Mouse (Mus musculus): ENCODE measurements at regions not wholly inside any gene's neighbourhood (a gene's known extent, or its start where the extent isn't known, plus 50 kb on each side); places are given as distances from the start of the nearest gene placed in this dataset.

DNA sequence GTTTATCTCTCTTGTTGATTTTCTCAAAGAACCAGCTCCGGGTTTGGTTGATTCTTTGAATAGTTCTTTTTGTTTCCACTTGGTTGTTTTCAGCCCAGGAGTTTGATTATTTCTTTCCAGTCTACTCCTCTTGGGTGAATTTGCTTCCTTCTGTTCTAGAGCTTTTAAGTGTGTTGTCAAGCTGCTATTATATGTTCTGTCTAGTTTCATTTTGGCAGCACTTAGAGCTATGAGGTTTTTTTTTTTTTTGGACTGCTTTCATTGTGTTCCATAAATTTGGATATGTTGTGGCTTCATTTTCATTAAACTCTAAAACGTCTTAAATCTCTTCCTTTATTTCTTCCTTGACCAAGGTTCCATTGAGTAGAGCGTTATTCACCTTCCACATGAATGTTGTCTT is 485.3 kb downstream of the Slco6d1 start:
- TF ChIP-seq KAT2A (IDR thresholded peaks at IDR 0.05; ENCODE audit: insufficient replicate concordance, low read length) (no peak), E2F4 (IDR thresholded peaks at IDR 0.05; ENCODE audit: insufficient replicate concordance, low read depth, low read length) (no peak), MAX (IDR thresholded peaks at IDR 0.05; ENCODE audit: low read length) (no peak), POLR2A (IDR thresholded peaks at IDR 0.05; ENCODE audit: low read depth, low read length) (no peak), EP300 (IDR thresholded peaks at IDR 0.05; ENCODE audit: low read length) (no peak), CTCF (conservative IDR thresholded peaks at IDR 0.05 in 1 of 2, IDR thresholded peaks at IDR 0.05 in 1 of 2; ENCODE audit: low read depth in 2 of 2, low read length in 2 of 2) (no peak), POLR2AphosphoS2 (IDR thresholded peaks at IDR 0.05; ENCODE audit: low read depth, low read length) (no peak), USF2 (conservative IDR thresholded peaks at IDR 0.05; ENCODE audit: low read depth, low read length) (no peak), PAX5 (IDR thresholded peaks at IDR 0.05; ENCODE audit: low read length) (no peak), CHD2 (IDR thresholded peaks at IDR 0.05; ENCODE audit: low read length) (no peak)
